Mouse (Mus musculus) left cerebral cortex, postnatal 10 days (tissue): Measurements from ENCODE around the gene Svopl. TPM values are rescaled to one million over a fixed set of nuclear protein-coding genes. Genes with fewer than 3 reads are reported as not detected.

Source experiments
- DNase-seq, 2 experiments: peaks; one replicate each; pipeline ENCODE4 v3.0.0; 2021 to 2022; ENCODE audit warnings: low spot score in 2 of 2, mixed read lengths in 1 of 2; ENCODE audit errors: extremely low spot score in 1 of 2
- intact Hi-C: fragments of 180-260 bp; cut with DNase I; formaldehyde crosslinking; loops from one replicate; pipeline ENCODE4 v1.15.1; 2025
- total RNA-seq, 2 experiments: library from RNA; stranded (reverse); gene quantifications; 2 replicates each; pipeline ENCODE4 v1.2.3; 2021

Svopl gene
- total RNA-seq, 2 experiments from 2014 or later, result 0.32 TPM; not detected in 1

- intact Hi-C loops, result no loop called here
- no peak for DNase-seq
Measured at GRCm38 (mm10) chr6:38048003-38048402, 1.2 kb upstream of the Svopl start.

- intact Hi-C loops, result no loop called here
- DNase-seq, result no peak
Measured at GRCm38 (mm10) chr6:38032801-38033566, 13.8 kb downstream of the Svopl start.

GRCm38 (mm10) chr6:38031924-38032540 is 14.8 kb downstream of the Svopl start:
- peak; percentile 14 to 63 for DNase-seq
- intact Hi-C loops, result no loop called here

GRCm38 (mm10) chr6:38028205-38028604 is 18.6 kb downstream of the Svopl start:
- DNase-seq, result no peak
- intact Hi-C loops, result no loop called here

- intact Hi-C loops, result no loop called here
- DNase-seq, result no peak
Measured at GRCm38 (mm10) chr6:38027771-38028170, 19.0 kb downstream of the Svopl start.

GRCm38 (mm10) chr6:38023284-38023683 is 23.5 kb downstream of the Svopl start:
- intact Hi-C loops, result no loop called here
- DNase-seq, result no peak

GRCm38 (mm10) chr6:38021406-38021805 is 25.4 kb downstream of the Svopl start:
- intact Hi-C loops, result no loop called here
- DNase-seq, result no peak

- intact Hi-C loops, result no loop called here
- DNase-seq, result no peak
Measured at GRCm38 (mm10) chr6:38012829-38013228, 34.0 kb downstream of the Svopl start.

GRCm38 (mm10) chr6:38007459-38007858 is 39.3 kb downstream of the Svopl start:
- intact Hi-C loops, result loop anchor here (2.0 kb wide), 1 partner anchor 59 kb away; no protein-coding TSS in a partner anchor
- peak; percentile 51 to 58 for DNase-seq

- no peak for DNase-seq
- intact Hi-C loops, result no loop called here
Measured at GRCm38 (mm10) chr6:37967386-37967785, 79.4 kb downstream of the Svopl start.

- no peak for DNase-seq
- intact Hi-C loops, result no loop called here
Measured at GRCm38 (mm10) chr6:37951306-37951705, 95.5 kb downstream of the Svopl start.

- no peak for DNase-seq
- intact Hi-C loops, result no loop called here
Measured at GRCm38 (mm10) chr6:37936498-37936897, 110.3 kb downstream of the Svopl start.

Other genes starting within 250 kb of the Svopl start
- 10 to 100 TPM; 39.1 to 43.0 TPM for gene Trim24, start 176.2 kb downstream of the Svopl start, total RNA-seq
- gene Tmem213, start 62.3 kb upstream of the Svopl start, total RNA-seq, result not detected
- 1 to 10 TPM; 4.6 to 5.3 TPM for gene Atp6v0a4, start 77.6 kb upstream of the Svopl start, total RNA-seq
- 10 to 100 TPM; 36.6 to 37.1 TPM for gene D630045J12Rik, start 207.0 kb upstream of the Svopl start, total RNA-seq